Mouse (Mus musculus) neural tube, embryonic 13.5 days (tissue): Measurements from ENCODE around the gene Gria2. TPM values are rescaled to one million over a fixed set of nuclear protein-coding genes. Genes with fewer than 3 reads are reported as not detected.

Experiments
- ATAC-seq: fragments of 200-750 bp; cut with Nextera tagmentation; 2 replicates; pipeline ENCODE4 v1.8.0; 2017; ENCODE audit warnings: low read depth, mild to moderate bottlenecking, moderate TSS enrichment, moderate library complexity
- H3K27ac ChIP-seq: fragments of 300-500 bp; sonication (generic); replicated peaks from 2 replicates; pipeline ENCODE4 v1.5.1; 2015; ENCODE audit warnings: moderate library complexity, mild to moderate bottlenecking, inconsistent platforms
- H3K27me3 ChIP-seq: fragments of 300-500 bp; sonication (generic); 2 replicates; pipeline ENCODE4 v1.6.1; 2015; ENCODE audit warnings: mild to moderate bottlenecking, inconsistent platforms
- H3K36me3 ChIP-seq: fragments of 300-500 bp; sonication (generic); 2 replicates; pipeline ENCODE4 v1.6.1; 2015; ENCODE audit warnings: mild to moderate bottlenecking, inconsistent platforms
- H3K4me1 ChIP-seq: fragments of 300-500 bp; sonication (generic); replicated peaks from 2 replicates; pipeline ENCODE4 v1.6.1; 2015; ENCODE audit warnings: inconsistent platforms
- H3K4me2 ChIP-seq: fragments of 300-500 bp; sonication (generic); 2 replicates; pipeline ENCODE4 v1.6.1; 2015; ENCODE audit warnings: inconsistent platforms, mild to moderate bottlenecking, moderate library complexity
- H3K4me3 ChIP-seq: fragments of 300-500 bp; sonication (generic); 2 replicates; pipeline ENCODE4 v1.5.1; 2015; ENCODE audit warnings: mild to moderate bottlenecking, inconsistent platforms
- H3K9ac ChIP-seq: fragments of 300-500 bp; sonication (generic); 2 replicates; pipeline ENCODE4 v1.6.1; 2015; ENCODE audit warnings: moderate library complexity, mild to moderate bottlenecking, inconsistent platforms
- H3K9me3 ChIP-seq: fragments of 300-500 bp; sonication (generic); 2 replicates; pipeline ENCODE4 v1.6.1; 2016; ENCODE audit warnings: inconsistent platforms
- WGBS: fragments of 180-500 bp; shearing (Covaris S2); methylation state at CpG from one replicate; pipeline ENCODE4 v1.1.7; 2015; 5-methylcytosine and 5-hydroxymethylcytosine counted together
- polyA plus RNA-seq: library from polyadenylated mRNA; unstranded; fragments of >200 nt; fragmentation: Nextera tagmentation; extraction: Ambion mirVana; gene quantifications from 2 replicates; pipeline ENCODE4 v1.2.1, GENCODE M21; 2015

The Gria2 gene
- 89.1 and 103 TPM in 2 replicates for polyA plus RNA-seq

- Histone ChIP-seq H3K4me2 (peak within 1 kb of the TSS; percentile 74), H3K27me3 (no peaks in the 10 kb centered on the region), H3K4me3 (peak within 1 kb of the TSS; percentile 76), H3K9me3 (no peaks in the 10 kb centered on the region), H3K27ac (peak within 1 kb of the TSS; percentile 95), H3K4me1 (peaks cover 26% of the 10 kb centered on the region), H3K9ac (peak within 1 kb of the TSS; percentile 90), H3K36me3 (no peaks in the 10 kb centered on the region)
- WGBS: 0% methylated on average over 35 of the region's 35 CpGs
- ATAC-seq: peak; percentile 94
These were observed at the start of gene Gria2 for GRCm38 (mm10) chr3:80802596-80803081. Gene Gria2 (minus strand): TSS chr3:80802835.

GRCm38 (mm10) chr3:80850947-80851346 lies 48.3 kb upstream of the Gria2 start:
- H3K4me3 ChIP-seq: no peak overlapping the region
- H3K4me1 ChIP-seq: no peaks in the 10 kb centered on the region
- H3K9me3 ChIP-seq: no peaks in the 10 kb centered on the region
- no peak overlapping the region for H3K9ac ChIP-seq
- no peak overlapping the region for H3K4me2 ChIP-seq
- no peak overlapping the region for H3K27ac ChIP-seq
- no peak for ATAC-seq
- H3K27me3 ChIP-seq: no peaks in the 10 kb centered on the region
- WGBS: 84% methylated on average over 10 of the region's 10 CpGs
- H3K36me3 ChIP-seq: peaks cover 4% of the 10 kb centered on the region; the same call in 1 of the 2 replicates

- ATAC-seq: no peak
- Histone ChIP-seq H3K36me3 (peaks cover under 1% of the 10 kb centered on the region; the same call in 1 of the 2 replicates), H3K4me3 (no peak overlapping the region), H3K4me1 (no peaks in the 10 kb centered on the region), H3K9ac (no peak overlapping the region), H3K4me2 (no peak overlapping the region), H3K27ac (no peak overlapping the region), H3K9me3 (no peaks in the 10 kb centered on the region), H3K27me3 (no peaks in the 10 kb centered on the region)
- WGBS: 67% methylated on average over 2 of the region's 2 CpGs
These were observed 43.0 kb upstream of the Gria2 start for GRCm38 (mm10) chr3:80845634-80846033.

- H3K9ac ChIP-seq: no peak overlapping the region
These were observed 37.2 kb upstream of the Gria2 start for GRCm38 (mm10) chr3:80839845-80840244.

DNA sequence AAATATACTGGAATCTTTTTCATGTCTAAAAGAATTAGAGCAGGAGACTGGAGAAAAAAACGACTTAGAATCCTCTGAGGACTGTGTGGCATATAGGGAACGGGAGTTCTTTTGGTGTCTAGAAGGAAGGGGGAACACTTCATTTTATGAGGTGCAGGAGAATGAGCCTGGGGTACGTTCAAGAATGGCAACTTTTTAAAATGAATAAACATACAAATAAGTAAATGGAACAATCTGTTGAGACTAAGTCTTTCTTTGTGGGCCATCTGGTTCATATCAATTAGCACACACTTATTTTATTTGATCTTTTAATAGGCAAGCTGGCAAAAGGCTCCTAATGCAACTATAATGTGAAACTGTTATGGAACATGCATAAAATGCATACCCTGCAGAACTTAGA lies 34.9 kb upstream of the Gria2 start:
- H3K36me3 ChIP-seq: no peaks in the 10 kb centered on the region
- H3K4me1 ChIP-seq: no peaks in the 10 kb centered on the region
- no peak overlapping the region for H3K9ac ChIP-seq
- no peak for ATAC-seq
- H3K27ac ChIP-seq: no peak overlapping the region
- H3K4me2 ChIP-seq: no peak overlapping the region
- H3K9me3 ChIP-seq: no peaks in the 10 kb centered on the region
- WGBS: 61% methylated on average over 3 of the region's 3 CpGs
- H3K27me3 ChIP-seq: no peaks in the 10 kb centered on the region
- no peak overlapping the region for H3K4me3 ChIP-seq

More at GRCm38 (mm10) chr3:80839845-80840244, 37.2 kb upstream of the Gria2 start:
- H3K9me3 ChIP-seq: no peaks in the 10 kb centered on the region
- no peak overlapping the region for H3K4me2 ChIP-seq
- no peaks in the 10 kb centered on the region for H3K4me1 ChIP-seq
- H3K27me3 ChIP-seq: no peaks in the 10 kb centered on the region
- no peaks in the 10 kb centered on the region for H3K36me3 ChIP-seq
- no peak overlapping the region for H3K27ac ChIP-seq
- WGBS: 82% methylated on average over 5 of the region's 5 CpGs
- H3K4me3 ChIP-seq: no peak overlapping the region
- no peak for ATAC-seq

GRCm38 (mm10) chr3:80823975-80824374 lies 21.3 kb upstream of the Gria2 start:
- Histone ChIP-seq H3K9ac (no peak overlapping the region), H3K4me3 (no peak overlapping the region), H3K36me3 (no peaks in the 10 kb centered on the region), H3K27ac (no peak overlapping the region), H3K9me3 (no peaks in the 10 kb centered on the region), H3K4me1 (no peaks in the 10 kb centered on the region), H3K4me2 (no peak overlapping the region), H3K27me3 (no peaks in the 10 kb centered on the region)
- ATAC-seq: no peak
- WGBS: 95% methylated on average over 1 of the region's 1 CpGs

- H3K27me3 ChIP-seq: no peaks in the 10 kb centered on the region
- 98% methylated on average over 1 of the region's 1 CpGs for WGBS
These were observed 16.0 kb upstream of the Gria2 start for GRCm38 (mm10) chr3:80818619-80819018.

GRCm38 (mm10) chr3:80813734-80814133 lies 11.1 kb upstream of the Gria2 start:
- H3K4me3 ChIP-seq: no peak overlapping the region
- no peaks in the 10 kb centered on the region for H3K27me3 ChIP-seq
- no peaks in the 10 kb centered on the region for H3K4me1 ChIP-seq
- no peak for ATAC-seq
- H3K9ac ChIP-seq: no peak overlapping the region
- H3K36me3 ChIP-seq: no peaks in the 10 kb centered on the region
- no peak overlapping the region for H3K27ac ChIP-seq
- H3K4me2 ChIP-seq: no peak overlapping the region
- H3K9me3 ChIP-seq: no peaks in the 10 kb centered on the region

More at GRCm38 (mm10) chr3:80818619-80819018, 16.0 kb upstream of the Gria2 start:
- no peak overlapping the region for H3K4me2 ChIP-seq
- H3K4me3 ChIP-seq: no peak overlapping the region
- no peak overlapping the region for H3K27ac ChIP-seq
- no peaks in the 10 kb centered on the region for H3K36me3 ChIP-seq
- no peaks in the 10 kb centered on the region for H3K4me1 ChIP-seq
- no peaks in the 10 kb centered on the region for H3K9me3 ChIP-seq
- ATAC-seq: no peak
- no peak overlapping the region for H3K9ac ChIP-seq

GRCm38 (mm10) chr3:80812237-80812636 lies 9.6 kb upstream of the Gria2 start:
- H3K4me1 ChIP-seq: no peaks in the 10 kb centered on the region
- WGBS: 82% methylated on average over 3 of the region's 3 CpGs
- no peak for ATAC-seq
- no peaks in the 10 kb centered on the region for H3K36me3 ChIP-seq
- H3K9ac ChIP-seq: no peak overlapping the region
- H3K4me2 ChIP-seq: no peak overlapping the region
- H3K27ac ChIP-seq: no peak overlapping the region
- H3K27me3 ChIP-seq: no peaks in the 10 kb centered on the region
- H3K9me3 ChIP-seq: no peaks in the 10 kb centered on the region
- no peak overlapping the region for H3K4me3 ChIP-seq

DNA sequence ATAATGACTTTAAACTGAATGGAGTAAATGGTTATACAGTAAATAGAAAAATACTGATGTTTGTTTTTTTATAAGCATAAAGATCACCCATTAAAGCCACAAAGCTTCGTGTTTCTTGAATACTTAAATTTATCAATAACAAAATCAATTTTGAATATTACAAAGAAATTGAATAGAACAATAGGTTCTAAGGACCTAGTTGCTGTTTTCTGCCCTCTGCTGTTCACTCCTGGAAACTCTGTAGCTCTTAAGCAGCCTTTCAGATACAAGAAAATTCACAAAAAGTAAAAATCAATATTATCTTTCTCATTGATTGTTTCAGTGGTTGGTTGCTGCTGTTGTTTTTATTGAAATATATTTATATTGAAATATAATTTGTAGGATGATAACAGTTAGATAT lies 2.7 kb upstream of the Gria2 start:
- Histone ChIP-seq H3K9me3 (no peaks in the 10 kb centered on the region), H3K4me1 (peaks cover 2% of the 10 kb centered on the region; the same call in 1 of the 2 replicates), H3K4me2 (no peak overlapping the region), H3K27ac (no peak overlapping the region), H3K9ac (no peak overlapping the region), H3K36me3 (no peaks in the 10 kb centered on the region), H3K4me3 (no peak overlapping the region), H3K27me3 (no peaks in the 10 kb centered on the region)
- WGBS: 6% methylated on average over 1 of the region's 1 CpGs
- no peak for ATAC-seq

GRCm38 (mm10) chr3:80803811-80804210 lies 1.2 kb upstream of the Gria2 start:
- 72% methylated on average over 1 of the region's 1 CpGs for WGBS
- Histone ChIP-seq H3K27me3 (no peaks in the 10 kb centered on the region), H3K9ac (no peak overlapping the region), H3K36me3 (no peaks in the 10 kb centered on the region), H3K4me1 (peaks cover 16% of the 10 kb centered on the region), H3K4me2 (no peak overlapping the region), H3K27ac (0 out of 2 replicates have a peak overlapping the region, but pooled peaks have one; percentile 42), H3K9me3 (no peaks in the 10 kb centered on the region), H3K4me3 (no peak overlapping the region)
- ATAC-seq: no peak

DNA sequence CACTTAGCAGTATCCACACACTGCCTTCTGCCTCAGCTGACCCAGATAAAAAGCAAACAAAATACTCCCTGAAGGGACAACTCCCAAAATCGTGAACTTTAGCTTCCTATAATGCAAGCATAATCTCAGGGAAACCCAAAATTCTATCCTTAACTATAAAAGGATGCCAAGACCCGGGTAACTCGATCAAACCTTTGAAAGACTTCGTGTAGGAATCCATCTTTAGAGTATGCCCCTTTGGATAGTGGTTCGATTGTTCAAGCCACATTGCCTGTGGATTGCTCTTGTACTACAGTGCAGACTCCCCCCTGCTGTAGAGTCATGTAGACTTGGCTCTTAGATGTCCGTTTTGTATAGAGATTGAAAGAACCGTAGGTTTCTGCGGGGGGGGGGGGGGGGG lies 576 bp upstream of the Gria2 start:
- H3K4me2 ChIP-seq: peak overlapping the region; percentile 74
- peak overlapping the region; percentile 76 for H3K4me3 ChIP-seq
- peak; percentile 25 for ATAC-seq
- no peaks in the 10 kb centered on the region for H3K36me3 ChIP-seq
- no peaks in the 10 kb centered on the region for H3K9me3 ChIP-seq
- peak overlapping the region; percentile 95 for H3K27ac ChIP-seq
- WGBS: 45% methylated on average over 8 of the region's 8 CpGs
- peaks cover 22% of the 10 kb centered on the region for H3K4me1 ChIP-seq
- H3K9ac ChIP-seq: peak overlapping the region; percentile 90
- H3K27me3 ChIP-seq: no peaks in the 10 kb centered on the region

GRCm38 (mm10) chr3:80801827-80802310 lies 766 bp downstream of the Gria2 start:
- ATAC-seq: peak; percentile 6; the same call in 1 of the 2 replicates
- Histone ChIP-seq H3K36me3 (no peaks in the 10 kb centered on the region), H3K9me3 (no peaks in the 10 kb centered on the region), H3K27ac (peak overlapping the region; percentile 95), H3K27me3 (no peaks in the 10 kb centered on the region), H3K9ac (peak overlapping the region; percentile 90), H3K4me3 (peak overlapping the region; percentile 76), H3K4me2 (peak overlapping the region; percentile 74), H3K4me1 (peaks cover 26% of the 10 kb centered on the region)
- 9% methylated on average over 6 of the region's 6 CpGs for WGBS
